Comparison of ENCODE assay signal across 10 mouse cellular contexts in genomic region chr17:17490820-17491621, GRCm38 (mm10).
DNase-seq lines count a peak whose midpoint lies in the region; ATAC-seq and TF ChIP-seq lines count a peak whose summit lies in the region.
"Had no signal": no experiment of that assay in that cellular context is flagged by ENCODE, and none has a peak within 500 bp of the region (broad histone marks: within the 10 kb centered on the region; RNA-seq: fewer than 3 reads in every experiment).

No protein-coding gene starts in this region.

- peak; percentile 86 for DNase-seq in embryo, embryonic 11 days
- no peak for DNase-seq in frontal cortex, postnatal 14 days (ENCODE audit: low spot score in 2 of 2)
- DNase-seq in c-Kit-positive CD71-positive TER-119-positive erythroid progenitor cells, embryonic 14.5 days (ENCODE audit: low spot score) = no peak
- no peak for DNase-seq in left cerebral cortex, adult 18-20 months (ENCODE audit: low spot score in 2 of 2)
- DNase-seq: midbrain, embryonic 14.5 days had no signal

- no peaks in the 10 kb centered on the region for H3K4me1 ChIP-seq in hindbrain, embryonic 12.5 days
- H3K4me1 ChIP-seq in hindbrain, embryonic 13.5 days (replicated peaks) = no peaks in the 10 kb centered on the region
- H3K4me1 ChIP-seq in intestine, postnatal 0 days (replicated peaks; ENCODE audit: control insufficient read depth, insufficient read depth, low read length) = no peaks in the 10 kb centered on the region
- H3K4me1 ChIP-seq in limb, embryonic 15.5 days = peaks cover 4% of the 10 kb centered on the region; the same call in 1 of the 2 replicates

- H3K27me3 ChIP-seq in hindbrain, embryonic 12.5 days = no peaks in the 10 kb centered on the region
- H3K27me3 ChIP-seq in hindbrain, embryonic 13.5 days = no peaks in the 10 kb centered on the region
- no peaks in the 10 kb centered on the region for H3K27me3 ChIP-seq in intestine, postnatal 0 days (replicated peaks; ENCODE audit: control insufficient read depth, insufficient read depth, low read length)
- no peaks in the 10 kb centered on the region for H3K27me3 ChIP-seq in limb, embryonic 15.5 days

- H3K9me3 ChIP-seq in hindbrain, embryonic 12.5 days (replicated peaks) = no peaks in the 10 kb centered on the region
- no peaks in the 10 kb centered on the region for H3K9me3 ChIP-seq in hindbrain, embryonic 13.5 days
- H3K9me3 ChIP-seq in intestine, postnatal 0 days (ENCODE audit: control insufficient read depth) = no peaks in the 10 kb centered on the region
- H3K9me3 ChIP-seq in limb, embryonic 15.5 days = no peaks in the 10 kb centered on the region
- H3K9me3 ChIP-seq: G1E had no signal

- no peaks in the 10 kb centered on the region for H3K36me3 ChIP-seq in hindbrain, embryonic 12.5 days
- H3K36me3 ChIP-seq in hindbrain, embryonic 13.5 days = no peaks in the 10 kb centered on the region
- H3K36me3 ChIP-seq in intestine, postnatal 0 days (ENCODE audit: control insufficient read depth, insufficient read depth) = no peaks in the 10 kb centered on the region
- no peaks in the 10 kb centered on the region for H3K36me3 ChIP-seq in limb, embryonic 15.5 days
- H3K36me3 ChIP-seq: G1E had no signal

- 55% methylated on average over 11 of the region's 15 CpGs for WGBS in hindbrain, embryonic 12.5 days
- WGBS in hindbrain, embryonic 13.5 days = 58% methylated on average over 13 of the region's 15 CpGs
- 48% methylated on average over 12 of the region's 15 CpGs for WGBS in intestine, postnatal 0 days
- WGBS in limb, embryonic 15.5 days = 30% methylated on average over 12 of the region's 15 CpGs

- no peak for ATAC-seq in hindbrain, embryonic 12.5 days (ENCODE audit: low FRiP score)
- no peak for ATAC-seq in hindbrain, embryonic 13.5 days (ENCODE audit: low FRiP score)
- peak; percentile 28; the same call in 1 of the 2 replicates for ATAC-seq in intestine, postnatal 0 days
- ATAC-seq in limb, embryonic 15.5 days (ENCODE audit: insufficient number of reproducible peaks, low FRiP score, low TSS enrichment, low read depth) = peak; percentile 65; the same call in 1 of the 2 replicates

- H3K4me3 ChIP-seq in hindbrain, embryonic 12.5 days = no peak overlapping the region
- no peak overlapping the region for H3K4me3 ChIP-seq in hindbrain, embryonic 13.5 days
- H3K4me3 ChIP-seq in intestine, postnatal 0 days (ENCODE audit: low read depth, low read length) = no peak overlapping the region
- peak overlapping the region; percentile 10; the same call in 1 of the 2 replicates for H3K4me3 ChIP-seq in limb, embryonic 15.5 days

- no peak overlapping the region for H3K9ac ChIP-seq in hindbrain, embryonic 12.5 days
- H3K9ac ChIP-seq in hindbrain, embryonic 13.5 days = no peak overlapping the region
- no peak overlapping the region for H3K9ac ChIP-seq in intestine, postnatal 0 days (ENCODE audit: low read depth, low read length)
- no peak overlapping the region for H3K9ac ChIP-seq in limb, embryonic 15.5 days

- 0 out of 2 replicates have a peak overlapping the region, but pooled peaks have one; percentile 1 for H3K4me2 ChIP-seq in hindbrain, embryonic 12.5 days (replicated peaks)
- no peak overlapping the region for H3K4me2 ChIP-seq in hindbrain, embryonic 13.5 days
- H3K4me2 ChIP-seq in intestine, postnatal 0 days (replicated peaks; ENCODE audit: low read depth) = no peak overlapping the region
- peak overlapping the region; percentile 25 for H3K4me2 ChIP-seq in limb, embryonic 15.5 days

- no peak for TF ChIP-seq CTCF in intestine, postnatal 0 days (IDR thresholded peaks at IDR 0.05; ENCODE audit: low read depth)

- H3K27ac ChIP-seq in hindbrain, embryonic 12.5 days = no peak overlapping the region
- H3K27ac ChIP-seq in hindbrain, embryonic 13.5 days = no peak overlapping the region
- H3K27ac ChIP-seq in intestine, postnatal 0 days (ENCODE audit: low read depth, low read length) = no peak overlapping the region
- H3K27ac ChIP-seq in limb, embryonic 15.5 days = peak overlapping the region; percentile 22; the same call in 1 of the 2 replicates

Comparison
In these comparisons a context has a peak if more than half of its experiments do, and no peak if none do; other contexts are left out.
1. H3K4me2 ChIP-seq: peak in hindbrain, embryonic 12.5 days (single experiment) and limb, embryonic 15.5 days (single experiment); none in hindbrain, embryonic 13.5 days (single experiment) and intestine, postnatal 0 days (single experiment).
2. ATAC-seq: peak in intestine, postnatal 0 days (single experiment) and limb, embryonic 15.5 days (single experiment); none in hindbrain, embryonic 12.5 days (single experiment) and hindbrain, embryonic 13.5 days (single experiment).